Mouse (Mus musculus) monocyte, adult 5-6 weeks (primary cell): ENCODE measurements around the gene Fads6. TPM values are rescaled to one million over a fixed set of nuclear protein-coding genes. Genes with fewer than 3 reads are reported as not detected.

ENCODE experiments used
- ATAC-seq: fragments of 153-309, 156-312 bp; replicated peaks from 2 replicates; pipeline ENCODE4 v1.8.0; 2017; ENCODE audit warnings: mild to moderate bottlenecking; ENCODE audit not compliant: low TSS enrichment, insufficient number of reproducible peaks, severe bottlenecking, poor library complexity, low FRiP score
- total RNA-seq: library from RNA; stranded (forward); fragments of 200-1000, 200-491, 200-594 nt; gene quantifications from 3 replicates; pipeline ENCODE4 v1.2.3, GENCODE M21; 2017

The Fads6 gene
- total RNA-seq, 1 experiment from 2014 or later: 0.38 TPM

- no peak for ATAC-seq
Measured at GRCm38 (mm10) chr11:115265771-115266399, 31.6 kb downstream of the Fads6 start.

- ATAC-seq: no peak
Measured at GRCm38 (mm10) chr11:115264862-115265668, 32.4 kb downstream of the Fads6 start.

GRCm38 (mm10) chr11:115264136-115264861 is 33.2 kb downstream of the Fads6 start:
- ATAC-seq: no peak

GRCm38 (mm10) chr11:115262954-115263353 is 34.5 kb downstream of the Fads6 start:
- no peak for ATAC-seq

- ATAC-seq: no peak
Measured at GRCm38 (mm10) chr11:115259134-115259533, 38.3 kb downstream of the Fads6 start.

GRCm38 (mm10) chr11:115257775-115258510 is 39.5 kb downstream of the Fads6 start:
- ATAC-seq: no peak

GRCm38 (mm10) chr11:115251258-115251657 is 46.2 kb downstream of the Fads6 start:
- ATAC-seq: no peak

GRCm38 (mm10) chr11:115250405-115251090 is 46.9 kb downstream of the Fads6 start:
- ATAC-seq: no peak

GRCm38 (mm10) chr11:115249721-115250404 is 47.6 kb downstream of the Fads6 start:
- no peak for ATAC-seq

- no peak for ATAC-seq
Measured at GRCm38 (mm10) chr11:115247945-115248344, 49.5 kb downstream of the Fads6 start.

- ATAC-seq: no peak
Measured at GRCm38 (mm10) chr11:115247240-115247639, 50.2 kb downstream of the Fads6 start.

- no peak for ATAC-seq
Measured at GRCm38 (mm10) chr11:115246386-115246785, 51.1 kb downstream of the Fads6 start.

- no peak for ATAC-seq
Measured at GRCm38 (mm10) chr11:115244840-115245239, 52.6 kb downstream of the Fads6 start.

- no peak for ATAC-seq
Measured at GRCm38 (mm10) chr11:115243783-115244182, 53.7 kb downstream of the Fads6 start.

- no peak for ATAC-seq
Measured at GRCm38 (mm10) chr11:115242746-115243145, 54.7 kb downstream of the Fads6 start.

- ATAC-seq: no peak
Measured at GRCm38 (mm10) chr11:115241402-115241801, 56.1 kb downstream of the Fads6 start.

- ATAC-seq: no peak
Measured at GRCm38 (mm10) chr11:115236570-115236969, 60.9 kb downstream of the Fads6 start.
